9 mouse cellular contexts compared by ENCODE assay signal in the genomic region with DNA sequence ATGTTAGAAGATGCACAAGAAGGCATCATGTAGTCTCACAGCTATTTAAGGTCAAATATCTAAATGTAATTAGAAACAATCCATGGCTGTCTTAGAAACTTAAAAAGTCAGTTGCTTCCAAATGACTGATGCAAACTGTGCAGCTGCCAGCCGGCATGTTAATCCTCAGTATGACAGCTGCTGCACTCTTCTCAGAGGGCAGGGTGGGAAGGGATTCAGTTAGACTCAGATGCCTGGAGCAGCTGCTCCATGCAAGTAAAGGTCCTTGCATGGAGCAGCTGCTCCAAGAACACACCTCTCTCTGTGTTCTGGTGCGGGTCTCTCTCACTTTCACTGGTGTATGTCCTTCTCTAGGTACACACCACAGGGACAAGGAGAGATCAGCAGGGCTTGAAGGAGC. TPM values are rescaled to one million over a fixed set of nuclear protein-coding genes. Genes with fewer than 3 reads are reported as not detected.
DNase-seq lines count a peak whose midpoint lies in the region; ATAC-seq and TF ChIP-seq lines count a peak whose summit lies in the region.
"Had no signal": no experiment of that assay in that cellular context is flagged by ENCODE, and none has a peak within 500 bp of the region (broad histone marks: within the 10 kb centered on the region; RNA-seq: fewer than 3 reads in every experiment).

No protein-coding gene starts in this region.

- H3K36me3 ChIP-seq in forebrain, postnatal 0 days (ENCODE audit: insufficient read depth), result no peaks in the 10 kb centered on the region
- H3K36me3 ChIP-seq in midbrain, embryonic 12.5 days, result no peaks in the 10 kb centered on the region

- no peaks in the 10 kb centered on the region for H3K27me3 ChIP-seq in forebrain, postnatal 0 days (ENCODE audit: insufficient read depth, low read length)
- no peaks in the 10 kb centered on the region for H3K27me3 ChIP-seq in midbrain, embryonic 12.5 days

- peak; percentile 90 for ATAC-seq in forebrain, postnatal 0 days
- peak; percentile 90 for ATAC-seq in midbrain, embryonic 12.5 days (ENCODE audit: low FRiP score, low read depth)
- ATAC-seq: lung, postnatal 0 days had no signal

- TF ChIP-seq CTCF in brain, embryonic 14.5 days (IDR thresholded peaks at IDR 0.05; ENCODE audit: borderline replicate concordance, extremely low read depth, insufficient read depth, insufficient read length), result no peak
- TF ChIP-seq CTCF in forebrain, postnatal 0 days (IDR thresholded peaks at IDR 0.05; ENCODE audit: low read depth), result no peak

- intact Hi-C loops in gastrocnemius, postnatal 14 days (cut with DNase I; ENCODE audit: low total_unique reads), result no loop called here
- intact Hi-C loops in gastrocnemius, postnatal 36 days (cut with DNase I), result loop anchor here (5.0 kb wide), 1 partner anchor 37 kb away; no protein-coding TSS in a partner anchor

- H3K4me1 ChIP-seq in forebrain, postnatal 0 days (ENCODE audit: insufficient read depth), result no peaks in the 10 kb centered on the region
- peaks cover 8% of the 10 kb centered on the region for H3K4me1 ChIP-seq in midbrain, embryonic 12.5 days

- no peak overlapping the region for H3K9ac ChIP-seq in forebrain, postnatal 0 days
- no peak overlapping the region for H3K9ac ChIP-seq in midbrain, embryonic 12.5 days (replicated peaks)

- peak; percentile 45 for DNase-seq in gastrocnemius, postnatal 14 days
- DNase-seq in gastrocnemius, postnatal 36 days, result no peak
- peak; percentile 80 for DNase-seq in brain, embryonic 14.5 days (ENCODE audit: low read depth)
- peak; percentile 64 for DNase-seq in forebrain, postnatal 0 days
- DNase-seq in kidney, postnatal 10 days, result no peak
- DNase-seq in heart, adult 18-20 months, result no peak
- DNase-seq in kidney, postnatal 4 days, result no peak

- TF ChIP-seq POLR2A in brain, embryonic 14.5 days (IDR thresholded peaks at IDR 0.05; ENCODE audit: borderline replicate concordance, extremely low read depth, insufficient read depth, insufficient read length, poor library complexity, severe bottlenecking), result no peak

- 40% methylated on average over 2 of the region's 2 CpGs for WGBS in forebrain, postnatal 0 days
- WGBS in midbrain, embryonic 12.5 days, result 27% methylated on average over 2 of the region's 2 CpGs

- no peaks in the 10 kb centered on the region for H3K9me3 ChIP-seq in forebrain, postnatal 0 days (ENCODE audit: low read length)
- H3K9me3 ChIP-seq in midbrain, embryonic 12.5 days, result no peaks in the 10 kb centered on the region

- H3K27ac ChIP-seq in forebrain, postnatal 0 days (ENCODE audit: low read depth, low read length), result peak overlapping the region; percentile 52; the same call in 1 of the 2 replicates
- H3K27ac ChIP-seq in midbrain, embryonic 12.5 days (replicated peaks), result peak overlapping the region; percentile 69

- H3K4me3 ChIP-seq in forebrain, postnatal 0 days (ENCODE audit: low read depth, low read length), result no peak overlapping the region
- H3K4me3 ChIP-seq in midbrain, embryonic 12.5 days, result no peak overlapping the region

- H3K4me2 ChIP-seq in forebrain, postnatal 0 days (ENCODE audit: low read depth), result no peak overlapping the region
- H3K4me2 ChIP-seq in midbrain, embryonic 12.5 days (replicated peaks), result no peak overlapping the region

RNA-seq across cellular contexts. Expression of a gene that starts 51.2 kb away (rescaled TPM):
- 1 to 10 TPM; 2.1 TPM for total RNA-seq in gastrocnemius, postnatal 14 days (2021)
- 1 to 10 TPM; 2.2 to 2.6 TPM for total RNA-seq in gastrocnemius, postnatal 36 days (2021)
- polyA plus RNA-seq in brain, embryonic 14.5 days (2012; rRNA removed), result 0.32 and 0.41 TPM in 2 replicates
- total RNA-seq in forebrain, postnatal 0 days (2014; rRNA removed), result 0.52 and 0.54 TPM in 2 replicates
- polyA plus RNA-seq in forebrain, postnatal 0 days (2015; fragmentation: Nextera tagmentation; extraction: Ambion mirVana), result 0.24 and 0.29 TPM in 2 replicates
- 0.22 and 0.34 TPM in 2 replicates for polyA plus RNA-seq in midbrain, embryonic 12.5 days (2016; fragmentation: Nextera tagmentation; extraction: Ambion mirVana)
- 1 to 10 TPM; 1.5 to 1.9 TPM for total RNA-seq in heart, adult 18-20 months (2021)

Comparison
In these comparisons a context has a peak if more than half of its experiments do, and no peak if none do; other contexts are left out.
1. DNase-seq: peak in gastrocnemius, postnatal 14 days (single experiment), brain, embryonic 14.5 days (single experiment) and forebrain, postnatal 0 days (single experiment); none in gastrocnemius, postnatal 36 days (0 of 2), kidney, postnatal 10 days (single experiment), heart, adult 18-20 months (0 of 2) and kidney, postnatal 4 days (0 of 2).